Mouse (Mus musculus): Measurements from ENCODE around the gene Rusc2. TPM values are rescaled to one million over a fixed set of nuclear protein-coding genes. Genes with fewer than 3 reads are reported as not detected.
A peak's percentile ranks its signal among the peaks of the same experiment; 100 is the strongest.

Rusc2 gene
- total RNA-seq, 4 experiments from 2014 or later: 21.5 to 25.4 (median 23.3) TPM

DNA sequence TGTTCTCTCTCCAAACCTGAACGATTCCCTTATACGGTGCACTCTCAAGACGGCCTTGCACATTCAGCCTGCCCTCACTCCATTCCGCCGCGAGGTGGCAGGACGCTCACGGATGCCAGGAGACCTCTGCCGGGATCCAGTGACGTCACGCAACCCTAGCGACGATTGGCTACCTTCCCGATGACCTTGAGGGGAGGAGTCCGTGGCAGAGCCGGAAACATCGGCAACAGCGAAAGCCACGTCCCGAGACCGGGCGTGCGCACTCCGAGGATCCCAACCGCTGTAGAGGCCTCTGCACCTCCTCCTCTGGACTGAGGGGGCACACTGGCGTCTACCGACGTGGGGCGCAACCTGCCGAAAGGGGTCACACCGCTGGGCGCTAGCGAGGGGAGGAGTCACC, 60.3 kb downstream of the Rusc2 start:
- DNase-seq (ENCODE audit: low spot score in 2 of 2): peak; percentile 97 to 98

- DNase-seq (ENCODE audit: low spot score in 2 of 2): peak; percentile 48 to 66
Measured at GRCm38 (mm10) chr4:43442456-43443361, 60.9 kb downstream of the Rusc2 start.

DNA sequence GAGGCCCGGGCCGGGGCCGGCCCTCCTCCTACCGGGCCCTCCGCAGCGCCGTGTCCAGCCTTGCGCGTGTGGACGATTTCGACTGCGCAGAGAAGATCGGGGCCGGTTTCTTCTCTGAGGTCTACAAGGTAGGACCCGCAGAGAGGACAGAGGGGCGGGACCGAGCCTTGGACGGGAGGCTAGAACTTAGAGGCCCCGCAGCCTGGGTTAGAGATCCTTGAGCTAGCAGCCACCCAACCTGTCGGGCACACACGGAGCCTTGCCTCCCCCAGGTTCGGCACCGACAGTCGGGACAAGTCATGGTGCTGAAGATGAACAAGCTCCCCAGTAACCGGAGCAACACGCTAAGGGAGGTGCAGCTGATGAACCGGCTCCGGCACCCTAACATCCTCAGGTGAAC, 61.7 kb downstream of the Rusc2 start:
- DNase-seq (ENCODE audit: low spot score in 2 of 2): no peak

GRCm38 (mm10) chr4:43447251-43447650, 65.5 kb downstream of the Rusc2 start:
- peak in 1 of 2 experiments; percentile 64 for DNase-seq (ENCODE audit: low spot score in 2 of 2)

DNA sequence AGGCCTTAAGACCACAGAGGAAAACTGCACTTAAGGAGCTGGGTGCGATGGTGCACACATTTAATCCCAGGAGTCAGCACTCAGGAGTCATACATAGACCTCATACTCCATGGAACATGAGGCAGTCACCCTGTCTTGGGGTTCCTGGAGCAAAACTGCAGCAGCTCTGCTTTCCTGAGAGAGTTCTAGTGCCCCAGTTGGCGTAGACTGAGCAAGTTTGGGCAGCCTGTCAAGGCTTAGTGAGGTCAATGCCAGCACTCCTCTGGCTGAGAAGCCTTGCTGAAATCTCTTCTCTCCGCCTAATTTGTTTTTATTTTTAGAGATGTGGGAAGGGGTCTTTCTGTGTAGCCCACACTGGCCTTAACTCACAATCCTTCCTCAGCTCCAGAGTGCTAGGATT, 66.8 kb downstream of the Rusc2 start:
- no peak for DNase-seq (ENCODE audit: low spot score in 2 of 2)

DNA sequence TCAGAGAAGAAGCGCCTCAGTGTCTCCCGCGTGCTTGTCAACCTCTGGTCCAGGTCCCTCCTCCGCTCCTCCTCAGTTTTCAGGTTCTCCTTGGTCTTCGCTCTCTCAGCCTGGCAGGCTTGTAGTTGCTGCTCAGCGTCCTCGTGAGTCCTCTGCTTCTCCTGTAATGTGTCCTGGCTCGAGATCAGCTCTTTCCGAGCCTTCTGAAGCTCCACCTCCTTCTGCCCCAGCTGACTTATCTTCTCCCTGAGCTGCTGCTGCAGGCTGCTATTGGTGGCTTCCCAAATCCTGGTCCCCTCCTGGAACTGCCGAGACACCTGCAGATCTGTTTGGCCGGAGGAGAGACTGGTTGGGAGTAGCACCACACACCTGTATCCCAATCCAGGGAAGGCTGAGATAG, 70.5 kb downstream of the Rusc2 start:
- DNase-seq (ENCODE audit: low spot score in 2 of 2): no peak

- no peak for DNase-seq (ENCODE audit: low spot score in 2 of 2)
Measured at GRCm38 (mm10) chr4:43453413-43453812, 71.6 kb downstream of the Rusc2 start.

DNA sequence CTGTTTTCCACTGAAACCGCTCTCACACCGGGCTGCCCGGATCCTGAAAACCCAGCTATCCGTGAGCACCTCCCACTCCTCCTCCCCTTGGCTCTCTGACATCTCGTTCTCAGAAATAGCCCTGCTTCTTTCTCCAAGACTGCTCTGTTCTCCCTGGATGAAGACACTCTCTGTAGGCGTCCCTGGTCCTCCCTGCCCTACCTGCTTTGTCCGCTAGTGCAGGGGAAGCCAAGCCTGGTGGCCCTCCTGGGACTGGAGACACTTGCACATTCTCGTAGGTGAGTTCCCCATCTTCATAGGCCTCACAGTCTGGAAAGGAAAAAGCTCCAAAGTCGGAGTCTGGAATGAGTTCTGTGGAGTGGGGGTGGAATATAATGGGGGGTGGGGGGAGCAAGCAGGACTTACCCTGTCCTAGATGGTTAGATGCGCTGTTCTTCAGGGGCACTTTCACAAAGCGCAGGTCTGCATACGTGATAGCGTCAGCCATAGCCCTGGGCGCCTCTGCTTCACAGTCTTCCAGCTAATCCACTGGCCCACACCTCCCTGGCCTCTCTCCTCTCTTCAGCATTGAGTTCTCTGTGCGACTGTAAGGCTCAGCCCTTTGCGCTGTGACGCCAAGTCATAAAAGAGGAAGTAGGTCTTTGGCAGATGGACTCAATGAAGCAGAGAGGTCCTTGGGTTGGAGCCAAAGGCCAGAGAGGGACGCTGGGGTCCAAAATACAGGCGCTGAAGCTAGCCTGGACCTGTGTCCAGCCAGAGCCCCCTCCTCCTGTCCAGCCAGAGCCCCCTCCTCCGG, 72.5 kb downstream of the Rusc2 start, which contains the start of gene Cd72:
TSS of gene Cd72 (minus strand) at position 588 of the 796 bp plus-strand sequence.
- DNase-seq (ENCODE audit: low spot score in 2 of 2): no peak

- no peak for DNase-seq (ENCODE audit: low spot score in 2 of 2)
Measured at GRCm38 (mm10) chr4:43456470-43456869, 74.7 kb downstream of the Rusc2 start.

DNA sequence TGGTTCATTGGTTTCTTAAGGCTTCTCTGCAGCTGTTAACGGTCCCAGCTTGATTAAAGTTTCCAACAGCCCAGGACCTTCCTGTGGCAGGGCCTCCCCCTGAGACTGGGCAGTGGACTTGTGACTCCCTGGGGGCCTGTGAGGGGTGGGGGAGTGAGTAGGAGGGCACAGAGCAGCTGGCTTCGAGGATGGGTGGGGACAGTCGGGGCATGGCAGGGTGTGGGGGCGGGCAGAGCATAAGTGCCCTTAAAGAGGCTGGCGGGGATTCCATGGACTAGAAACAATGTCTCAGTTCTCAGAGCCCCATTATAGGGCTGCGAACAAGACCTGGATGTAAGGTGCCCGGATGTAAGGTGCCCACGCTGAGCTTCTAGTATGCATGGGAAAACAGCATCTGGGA, 75.3 kb downstream of the Rusc2 start:
- no peak for DNase-seq (ENCODE audit: low spot score in 2 of 2)

DNA sequence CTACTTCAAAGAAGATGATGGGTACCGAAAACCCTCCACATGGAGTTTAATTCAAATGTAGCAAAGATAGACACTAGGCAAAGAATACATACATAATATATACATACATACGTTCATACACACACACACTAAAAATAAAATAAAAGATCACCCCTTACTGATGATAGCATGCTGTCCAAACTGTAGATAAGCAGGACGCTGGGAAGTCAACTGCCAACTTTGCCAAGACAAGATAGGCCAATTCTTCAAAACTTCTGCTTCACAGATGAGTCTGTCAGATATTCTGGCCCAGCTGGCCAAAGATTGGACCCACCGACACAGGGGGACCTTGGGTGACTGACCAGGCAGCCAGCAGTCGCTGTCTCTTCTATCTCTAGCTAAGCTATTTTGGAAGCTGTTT, 81.3 kb downstream of the Rusc2 start:
- DNase-seq (ENCODE audit: low spot score in 2 of 2): no peak

GRCm38 (mm10) chr4:43465935-43466334, 84.2 kb downstream of the Rusc2 start:
- DNase-seq (ENCODE audit: low spot score in 2 of 2): no peak

DNA sequence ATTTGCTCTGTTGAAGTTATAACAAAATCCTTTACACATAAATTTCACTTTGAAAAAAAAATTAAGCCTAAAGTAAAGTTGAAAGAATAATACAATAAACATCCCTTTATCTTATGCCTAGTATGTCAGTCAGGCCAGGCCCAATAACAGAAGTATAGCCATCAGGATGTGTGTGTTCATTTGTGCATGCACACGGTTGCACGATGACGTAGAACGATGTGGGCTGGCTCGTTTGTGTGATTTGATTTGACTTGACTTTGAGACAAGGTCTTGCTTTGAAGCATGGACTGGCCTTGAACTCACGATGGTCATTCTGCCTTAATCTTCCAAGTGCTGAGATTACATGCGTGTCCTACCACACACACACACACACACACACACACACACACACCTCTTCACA, 85.1 kb downstream of the Rusc2 start:
- DNase-seq (ENCODE audit: low spot score in 2 of 2): no peak

DNA sequence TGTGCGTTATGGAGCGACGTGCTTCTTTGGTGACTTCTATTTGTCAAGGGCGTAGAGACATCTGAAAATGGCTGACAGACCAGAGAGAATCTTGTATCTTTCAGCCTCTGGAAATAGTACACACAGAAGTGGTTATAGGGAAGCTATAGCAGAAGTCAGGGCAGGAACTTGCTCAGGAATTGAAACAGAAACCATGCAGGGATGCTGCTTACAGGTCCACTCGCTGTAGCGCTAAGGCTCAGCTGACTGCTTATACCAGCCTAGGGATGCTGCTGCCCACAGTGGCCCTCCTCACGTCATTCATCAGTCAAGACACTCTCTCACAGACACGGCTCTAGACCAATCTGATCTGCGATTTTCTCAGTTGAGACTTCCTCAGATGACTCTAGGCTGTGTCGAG, 88.5 kb downstream of the Rusc2 start:
- no peak for DNase-seq (ENCODE audit: low spot score in 2 of 2)

DNA sequence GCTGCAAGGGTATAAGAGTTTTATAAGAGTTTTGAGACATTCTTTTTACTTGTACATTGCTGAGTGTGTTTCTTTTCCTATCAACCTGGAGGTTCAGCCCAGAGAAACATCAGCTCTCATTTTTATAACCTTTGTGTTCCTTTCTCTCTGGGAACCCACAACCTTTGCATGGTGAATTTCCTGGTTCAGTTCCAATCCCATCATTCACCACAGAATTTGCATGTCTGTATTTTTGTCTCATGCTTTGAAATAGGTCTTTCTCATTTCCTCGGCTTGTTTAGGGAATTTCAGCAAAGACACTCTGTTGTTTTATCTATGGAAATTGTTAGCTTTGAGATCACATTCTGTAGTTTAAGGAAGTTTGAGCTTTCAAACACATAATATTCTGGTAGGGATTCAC, 91.9 kb downstream of the Rusc2 start:
- no peak for DNase-seq (ENCODE audit: low spot score in 2 of 2)

DNA sequence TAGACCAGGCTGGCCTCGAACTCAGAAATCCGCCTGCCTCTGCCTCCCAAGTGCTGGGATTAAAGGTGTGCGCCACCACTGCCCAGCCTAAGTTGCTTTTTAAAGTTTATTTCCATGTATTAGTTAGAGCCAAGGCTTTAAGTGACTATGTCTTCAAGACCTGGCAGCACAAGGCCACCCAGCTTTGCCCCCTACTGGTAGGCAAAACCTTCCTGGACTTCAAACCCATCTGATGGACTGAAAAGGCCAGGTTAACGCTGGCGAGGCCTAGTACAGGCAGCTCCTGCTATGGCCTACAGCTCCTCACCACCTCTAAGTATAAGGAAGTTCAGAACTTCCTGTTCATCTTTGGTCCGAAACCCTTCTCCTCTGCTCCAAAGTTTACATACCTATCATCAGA, 94.8 kb downstream of the Rusc2 start:
- no peak for DNase-seq (ENCODE audit: low spot score in 2 of 2)

Other genes with a start within 250 kb of the Rusc2 start
- gene Atp8b5, start 114.8 kb upstream of the Rusc2 start, total RNA-seq (2022): under 1 TPM in 2 of 4 experiments, not detected in 2; 0.05 to 0.07 TPM
- not detected for gene Fam166b, start 47.2 kb downstream of the Rusc2 start, total RNA-seq (2022)
- 10 to 100 TPM; 53.4 to 69.3 (median 59.4) TPM for gene Tesk1, start 60.0 kb downstream of the Rusc2 start, total RNA-seq (2022)
- gene Cd72, start 72.6 kb downstream of the Rusc2 start, total RNA-seq (2022): not detected
- not detected for gene Sit1, start 101.8 kb downstream of the Rusc2 start, total RNA-seq (2022)
- 10 to 100 TPM; 19.2 to 34.9 (median 25.5) TPM for gene Ccdc107, start 110.9 kb downstream of the Rusc2 start, total RNA-seq (2022)
- gene Arhgef39, start 117.7 kb downstream of the Rusc2 start, total RNA-seq (2022): not detected
- 1 to 10 TPM; 3.2 to 8.8 (median 3.8) TPM for gene Car9, start 125.0 kb downstream of the Rusc2 start, total RNA-seq (2022)
- 1,000 to 10,000 TPM; 3,728 to 5,173 (median 4,676) TPM for gene Tpm2, start 141.8 kb downstream of the Rusc2 start, total RNA-seq (2022)
- 10 to 100 TPM; 36.3 to 47.6 (median 41.3) TPM for gene Creb3, start 180.4 kb downstream of the Rusc2 start, total RNA-seq (2022)
- 10 to 100 TPM; 52.5 to 57.4 (median 56.6) TPM for gene Tln1, start 180.7 kb downstream of the Rusc2 start, total RNA-seq (2022)
- gene Rgp1, start 196.7 kb downstream of the Rusc2 start, total RNA-seq (2022): 10 to 100 TPM; 22.8 to 26.9 (median 23.5) TPM
- gene Gba2, start 196.9 kb downstream of the Rusc2 start, total RNA-seq (2022): 1 to 10 TPM; 3.8 to 4.4 (median 4.2) TPM
- not detected for gene Msmp, start 202.5 kb downstream of the Rusc2 start, total RNA-seq (2022)
- 10 to 100 TPM; 31.1 to 40.6 (median 32.6) TPM for gene Npr2, start 250.0 kb downstream of the Rusc2 start, total RNA-seq (2022)

All from gastrocnemius, adult 8-10 months (tissue).